Mouse (Mus musculus): ENCODE data around the gene Syne1. TPM values are rescaled to one million over a fixed set of nuclear protein-coding genes. Genes with fewer than 3 reads are reported as not detected.
A peak's percentile ranks its signal among the peaks of the same experiment; 100 is the strongest.

Gene Syne1
- polyA plus RNA-seq, 1 experiment = 17.5 TPM

- Histone ChIP-seq H3K27ac (ENCODE audit: insufficient read depth, low read depth, low read length) (no peak overlapping the region), H3K4me3 (ENCODE audit: insufficient read depth, low read length) (no peak overlapping the region), H3K4me1 (ENCODE audit: control insufficient read depth, insufficient read depth, low read length) (peaks cover 14% of the 10 kb centered on the region)
- no peak for TF ChIP-seq CTCF (IDR thresholded peaks at IDR 0.05; ENCODE audit: low read depth, low read length)
- TF ChIP-seq POLR2A (IDR thresholded peaks at IDR 0.05; ENCODE audit: borderline replicate concordance, low read depth, low read length) = no peak
Observed at GRCm38 (mm10) chr10:5075724-5076123, 475.6 kb downstream of the Syne1 start.

- H3K4me3 ChIP-seq (ENCODE audit: insufficient read depth, low read length) = no peak overlapping the region
Observed at GRCm38 (mm10) chr10:5072054-5072453, 479.2 kb downstream of the Syne1 start.

GRCm38 (mm10) chr10:5070941-5071231 is 480.4 kb downstream of the Syne1 start:
- TF ChIP-seq CTCF (IDR thresholded peaks at IDR 0.05; ENCODE audit: low read depth, low read length) (no peak), POLR2A (IDR thresholded peaks at IDR 0.05; ENCODE audit: borderline replicate concordance, low read depth, low read length) (no peak)
- Histone ChIP-seq H3K4me3 (ENCODE audit: insufficient read depth, low read length) (no peak overlapping the region), H3K27ac (ENCODE audit: insufficient read depth, low read depth, low read length) (no peak overlapping the region), H3K4me1 (ENCODE audit: control insufficient read depth, insufficient read depth, low read length) (peaks cover 23% of the 10 kb centered on the region)

More at GRCm38 (mm10) chr10:5072054-5072453, 479.2 kb downstream of the Syne1 start:
- TF ChIP-seq POLR2A (IDR thresholded peaks at IDR 0.05; ENCODE audit: borderline replicate concordance, low read depth, low read length) = no peak
- no peak for TF ChIP-seq CTCF (IDR thresholded peaks at IDR 0.05; ENCODE audit: low read depth, low read length)
- H3K4me1 ChIP-seq (ENCODE audit: control insufficient read depth, insufficient read depth, low read length) = peaks cover 18% of the 10 kb centered on the region
- H3K27ac ChIP-seq (ENCODE audit: insufficient read depth, low read depth, low read length) = no peak overlapping the region

GRCm38 (mm10) chr10:5070168-5070940 is 480.9 kb downstream of the Syne1 start:
- H3K4me1 ChIP-seq (ENCODE audit: control insufficient read depth, insufficient read depth, low read length) = peaks cover 23% of the 10 kb centered on the region
- TF ChIP-seq POLR2A (IDR thresholded peaks at IDR 0.05; ENCODE audit: borderline replicate concordance, low read depth, low read length) = no peak
- no peak for TF ChIP-seq CTCF (IDR thresholded peaks at IDR 0.05; ENCODE audit: low read depth, low read length)

GRCm38 (mm10) chr10:5068676-5069265 is 482.5 kb downstream of the Syne1 start, which contains the start of gene Gm10097:
Gene Gm10097, plus strand, starts transcription at chr10:5069192.
- TF ChIP-seq CTCF (IDR thresholded peaks at IDR 0.05; ENCODE audit: low read depth, low read length) (no peak), POLR2A (IDR thresholded peaks at IDR 0.05; ENCODE audit: borderline replicate concordance, low read depth, low read length) (no peak)
- Histone ChIP-seq H3K4me1 (ENCODE audit: control insufficient read depth, insufficient read depth, low read length) (peaks cover 23% of the 10 kb centered on the region), H3K27ac (ENCODE audit: insufficient read depth, low read depth, low read length) (no peak within 1 kb of the TSS), H3K4me3 (ENCODE audit: insufficient read depth, low read length) (no peak within 1 kb of the TSS)

More at GRCm38 (mm10) chr10:5070168-5070940, 480.9 kb downstream of the Syne1 start:
- Histone ChIP-seq H3K27ac (ENCODE audit: insufficient read depth, low read depth, low read length) (no peak overlapping the region), H3K4me3 (ENCODE audit: insufficient read depth, low read length) (no peak overlapping the region)

- peak overlapping the region; percentile 70 for H3K27ac ChIP-seq (ENCODE audit: insufficient read depth, low read depth, low read length)
- no peak overlapping the region for H3K4me3 ChIP-seq (ENCODE audit: insufficient read depth, low read length)
- TF ChIP-seq POLR2A (IDR thresholded peaks at IDR 0.05; ENCODE audit: borderline replicate concordance, low read depth, low read length) = no peak
- no peak for TF ChIP-seq CTCF (IDR thresholded peaks at IDR 0.05; ENCODE audit: low read depth, low read length)
- peaks cover 22% of the 10 kb centered on the region for H3K4me1 ChIP-seq (ENCODE audit: control insufficient read depth, insufficient read depth, low read length)
Observed at GRCm38 (mm10) chr10:5067113-5067512, 484.2 kb downstream of the Syne1 start.

- Histone ChIP-seq H3K4me1 (ENCODE audit: control insufficient read depth, insufficient read depth, low read length) (peaks cover 19% of the 10 kb centered on the region), H3K4me3 (ENCODE audit: insufficient read depth, low read length) (no peak overlapping the region), H3K27ac (ENCODE audit: insufficient read depth, low read depth, low read length) (no peak overlapping the region)
- TF ChIP-seq CTCF (IDR thresholded peaks at IDR 0.05; ENCODE audit: low read depth, low read length) (no peak), POLR2A (IDR thresholded peaks at IDR 0.05; ENCODE audit: borderline replicate concordance, low read depth, low read length) (no peak)
Observed at GRCm38 (mm10) chr10:5059983-5060382, 491.3 kb downstream of the Syne1 start.

- no peak overlapping the region for H3K27ac ChIP-seq (ENCODE audit: insufficient read depth, low read depth, low read length)
- no peak overlapping the region for H3K4me3 ChIP-seq (ENCODE audit: insufficient read depth, low read length)
- H3K4me1 ChIP-seq (ENCODE audit: control insufficient read depth, insufficient read depth, low read length) = peaks cover 19% of the 10 kb centered on the region
- no peak for TF ChIP-seq CTCF (IDR thresholded peaks at IDR 0.05; ENCODE audit: low read depth, low read length)
- TF ChIP-seq POLR2A (IDR thresholded peaks at IDR 0.05; ENCODE audit: borderline replicate concordance, low read depth, low read length) = no peak
Observed at GRCm38 (mm10) chr10:5058876-5059275, 492.4 kb downstream of the Syne1 start.

- peaks cover 19% of the 10 kb centered on the region for H3K4me1 ChIP-seq (ENCODE audit: control insufficient read depth, insufficient read depth, low read length)
- no peak overlapping the region for H3K4me3 ChIP-seq (ENCODE audit: insufficient read depth, low read length)
- no peak overlapping the region for H3K27ac ChIP-seq (ENCODE audit: insufficient read depth, low read depth, low read length)
- TF ChIP-seq POLR2A (IDR thresholded peaks at IDR 0.05; ENCODE audit: borderline replicate concordance, low read depth, low read length) (no peak), CTCF (IDR thresholded peaks at IDR 0.05; ENCODE audit: low read depth, low read length) (no peak)
Observed at GRCm38 (mm10) chr10:5057661-5058060, 493.6 kb downstream of the Syne1 start.

GRCm38 (mm10) chr10:5056940-5057339 is 494.3 kb downstream of the Syne1 start:
- Histone ChIP-seq H3K4me1 (ENCODE audit: control insufficient read depth, insufficient read depth, low read length) (peaks cover 19% of the 10 kb centered on the region), H3K4me3 (ENCODE audit: insufficient read depth, low read length) (no peak overlapping the region), H3K27ac (ENCODE audit: insufficient read depth, low read depth, low read length) (peak overlapping the region; percentile 61)
- no peak for TF ChIP-seq CTCF (IDR thresholded peaks at IDR 0.05; ENCODE audit: low read depth, low read length)
- TF ChIP-seq POLR2A (IDR thresholded peaks at IDR 0.05; ENCODE audit: borderline replicate concordance, low read depth, low read length) = no peak

Data from bone marrow macrophage, adult 2 months (primary cell).